In genomic region chr3:101572174-101572626, GRCm38 (mm10) we compare ENCODE assay signal across 8 mouse cellular contexts. TPM values are rescaled to one million over a fixed set of nuclear protein-coding genes. Genes with fewer than 3 reads are reported as not detected.
DNase-seq lines count a peak whose midpoint lies in the region; ATAC-seq lines count a peak whose summit lies in the region.

No protein-coding gene starts in this region.

- no peaks in the 10 kb centered on the region for H3K9me3 ChIP-seq in hindbrain, embryonic 15.5 days
- peaks cover 7% of the 10 kb centered on the region for H3K9me3 ChIP-seq in midbrain, embryonic 10.5 days (replicated peaks)

- H3K4me2 ChIP-seq in hindbrain, embryonic 15.5 days: no peak overlapping the region

- peaks cover 18% of the 10 kb centered on the region for H3K36me3 ChIP-seq in hindbrain, embryonic 15.5 days
- peaks cover 30% of the 10 kb centered on the region for H3K36me3 ChIP-seq in midbrain, embryonic 10.5 days

- no peak overlapping the region for H3K4me3 ChIP-seq in hindbrain, embryonic 15.5 days
- H3K4me3 ChIP-seq in midbrain, embryonic 10.5 days: no peak overlapping the region

- 25% methylated on average over 7 of the region's 7 CpGs for WGBS in hindbrain, embryonic 15.5 days
- 68% methylated on average over 7 of the region's 7 CpGs for WGBS in midbrain, embryonic 10.5 days

- intact Hi-C loops in left cerebral cortex, postnatal 4 days (cut with DNase I): no loop called here
- intact Hi-C loops in left cerebral cortex, postnatal 25 days (cut with DNase I): loop anchor here (5.0 kb wide), 1 partner anchor 65 kb away; no protein-coding TSS in a partner anchor

- DNase-seq in left cerebral cortex, postnatal 4 days: peak; percentile 49
- no peak for DNase-seq in left cerebral cortex, postnatal 25 days (ENCODE audit: low spot score in 2 of 2)
- peak; percentile 95 for DNase-seq in fat pad, adult 2 months (ENCODE audit: extremely low read depth, low read depth, low spot score)
- DNase-seq in midbrain, embryonic 10.5 days (ENCODE audit: low spot score): peak; percentile 44
- DNase-seq in spleen, postnatal 36 days (ENCODE audit: low spot score in 2 of 2): no peak
- DNase-seq in right cerebral cortex, postnatal 10 days (ENCODE audit: low spot score in 2 of 2): no peak

- peak overlapping the region; percentile 42 for H3K27ac ChIP-seq in hindbrain, embryonic 15.5 days (replicated peaks)
- H3K27ac ChIP-seq in midbrain, embryonic 10.5 days (replicated peaks): peak overlapping the region; percentile 77

- peak; percentile 70; the same call in 1 of the 2 replicates for ATAC-seq in hindbrain, embryonic 15.5 days (ENCODE audit: low FRiP score, low read depth)
- ATAC-seq in CD4-positive, CD25-positive, alpha-beta regulatory T cell, adult 4 months: no peak

- H3K9ac ChIP-seq in hindbrain, embryonic 15.5 days: no peak overlapping the region

- peaks cover 16% of the 10 kb centered on the region for H3K4me1 ChIP-seq in hindbrain, embryonic 15.5 days (replicated peaks)
- H3K4me1 ChIP-seq in midbrain, embryonic 10.5 days: peaks cover 41% of the 10 kb centered on the region

- no peaks in the 10 kb centered on the region for H3K27me3 ChIP-seq in hindbrain, embryonic 15.5 days
- no peaks in the 10 kb centered on the region; the same call in 1 of the 2 replicates for H3K27me3 ChIP-seq in midbrain, embryonic 10.5 days (ENCODE audit: low read depth, poor library complexity, severe bottlenecking)

RNA-seq across cellular contexts. Expression of gene Atp1a1, which starts 32.3 kb away (rescaled TPM):
- total RNA-seq in left cerebral cortex, postnatal 4 days (2021): 100 to 1,000 TPM; 205 to 223 TPM
- 1,000 to 10,000 TPM; 1,156 to 1,300 TPM for total RNA-seq in left cerebral cortex, postnatal 25 days (2021)
- 69.3 and 72.6 TPM in 2 replicates for polyA plus RNA-seq in hindbrain, embryonic 15.5 days (2015; fragmentation: Nextera tagmentation; extraction: Ambion mirVana)
- 39.6 and 43.5 TPM in 2 replicates for polyA plus RNA-seq in midbrain, embryonic 10.5 days (2016; fragmentation: Nextera tagmentation; extraction: Ambion mirVana)
- polyA plus RNA-seq in CD4-positive, CD25-positive, alpha-beta regulatory T cell, adult 4 months (2017; shearing (Covaris generic)): 1 to 10 TPM; 8.7 to 9.2 TPM

Comparison
In these comparisons a context has a peak if more than half of its experiments do, and no peak if none do; other contexts are left out.
1. DNase-seq: peak in left cerebral cortex, postnatal 4 days (single experiment), fat pad, adult 2 months (single experiment) and midbrain, embryonic 10.5 days (single experiment); none in left cerebral cortex, postnatal 25 days (0 of 2), spleen, postnatal 36 days (0 of 2) and right cerebral cortex, postnatal 10 days (0 of 2).